Mouse (Mus musculus) thymus, adult 2 months (tissue): Measurements from ENCODE around the gene Nt5c2. TPM values are rescaled to one million over a fixed set of nuclear protein-coding genes. Genes with fewer than 3 reads are reported as not detected.

Experiments used
- DNase-seq: peaks from one replicate; pipeline ENCODE4 v3.0.0; 2021
- H3K27ac ChIP-seq: fragments of 200-500 bp; 2 replicates; pipeline ENCODE4 v1.5.1; 2012; ENCODE audit warnings: low read length, control low read depth; ENCODE audit not compliant: control insufficient read depth, insufficient read depth
- H3K27me3 ChIP-seq: fragments of 200-500 bp; 2 replicates; pipeline ENCODE4 v1.6.1; 2012; ENCODE audit warnings: mild to moderate bottlenecking, low read length, moderate library complexity, mixed read lengths; ENCODE audit not compliant: control insufficient read depth, insufficient read depth
- H3K36me3 ChIP-seq: fragments of 200-500 bp; 2 replicates; pipeline ENCODE4 v1.6.1; 2012; ENCODE audit warnings: mild to moderate bottlenecking, low read length, moderate library complexity; ENCODE audit not compliant: control insufficient read depth, insufficient read depth
- H3K4me1 ChIP-seq: fragments of 200-500 bp; replicated peaks from 2 replicates; pipeline ENCODE4 v1.6.1; 2012; ENCODE audit warnings: low read length; ENCODE audit not compliant: control insufficient read depth, insufficient read depth
- H3K4me3 ChIP-seq: fragments of 200-500 bp; 2 replicates; pipeline ENCODE4 v1.5.1; 2012; ENCODE audit warnings: mild to moderate bottlenecking, low read length, control low read depth, moderate library complexity; ENCODE audit not compliant: control insufficient read depth, insufficient read depth
- CTCF ChIP-seq: fragments of 200-500 bp; IDR thresholded peaks from 2 replicates; pipeline ENCODE4 v1.5.1; 2012; ENCODE audit warnings: mild to moderate bottlenecking, control low read depth, low read length, moderate library complexity, borderline replicate concordance; ENCODE audit not compliant: control insufficient read depth, poor library complexity, insufficient read depth; ENCODE audit errors: extremely low read depth
- POLR2A ChIP-seq: fragments of 200-500 bp; IDR thresholded peaks from 2 replicates; pipeline ENCODE4 v1.6.1; 2012; ENCODE audit warnings: mild to moderate bottlenecking, low read length, control low read depth, moderate library complexity; ENCODE audit not compliant: control insufficient read depth, poor library complexity, insufficient read depth; ENCODE audit errors: extremely low read depth
- WGBS: fragments of 180-500 bp; shearing (Covaris S2); methylation state at CpG from one replicate; pipeline ENCODE4 v1.1.7; 2018; 5-methylcytosine and 5-hydroxymethylcytosine counted together
- polyA plus RNA-seq: library from polyadenylated mRNA; depleted of rRNA; stranded (reverse); fragments of >200 nt; gene quantifications from 2 replicates; pipeline ENCODE4 v1.2.3, GENCODE M21; 2012

Nt5c2 gene
- polyA plus RNA-seq, 1 experiment, result 32.8 TPM

GRCm38 (mm10) chr19:46977460-46977859 lies 37.5 kb downstream of the Nt5c2 start:
- Histone ChIP-seq H3K4me1 (peaks cover 21% of the 10 kb centered on the region), H3K4me3 (no peak overlapping the region), H3K36me3 (no peaks in the 10 kb centered on the region), H3K27ac (no peak overlapping the region; the same call in 1 of the 2 replicates), H3K27me3 (no peaks in the 10 kb centered on the region)
- TF ChIP-seq POLR2A (no peak), CTCF (no peak)
- WGBS, result 68% methylated on average over 6 of the region's 6 CpGs
- DNase-seq, result no peak

DNA sequence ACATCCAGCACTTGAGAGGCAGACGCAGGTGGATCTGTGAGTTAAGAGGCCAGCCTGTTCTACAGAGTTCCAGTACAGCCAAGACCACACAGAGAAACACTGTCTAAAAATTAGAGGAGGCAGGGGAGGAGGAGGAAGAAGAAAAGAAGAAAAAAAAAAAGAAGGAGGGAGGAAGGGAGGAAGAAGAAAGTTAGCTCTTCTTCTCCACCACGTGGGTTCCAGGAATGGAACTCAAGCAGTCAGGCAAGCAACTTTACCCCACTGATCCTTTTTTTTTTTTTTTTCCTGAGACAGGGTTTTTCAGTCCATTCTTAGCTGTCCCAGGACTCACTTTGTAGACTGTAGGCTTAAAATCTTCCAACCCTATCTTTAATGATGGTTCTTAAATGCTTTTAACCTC lies 38.2 kb downstream of the Nt5c2 start:
- H3K4me1 ChIP-seq, result peaks cover 21% of the 10 kb centered on the region
- DNase-seq, result no peak
- H3K36me3 ChIP-seq, result no peaks in the 10 kb centered on the region
- TF ChIP-seq CTCF, result no peak
- TF ChIP-seq POLR2A, result no peak
- H3K4me3 ChIP-seq, result no peak overlapping the region
- no peaks in the 10 kb centered on the region for H3K27me3 ChIP-seq
- WGBS, result 14% methylated on average over 2 of the region's 2 CpGs
- H3K27ac ChIP-seq, result no peak overlapping the region

GRCm38 (mm10) chr19:46975997-46976396 lies 39.0 kb downstream of the Nt5c2 start:
- Histone ChIP-seq H3K36me3 (no peaks in the 10 kb centered on the region), H3K27me3 (no peaks in the 10 kb centered on the region), H3K27ac (no peak overlapping the region), H3K4me3 (no peak overlapping the region), H3K4me1 (peaks cover 29% of the 10 kb centered on the region)
- TF ChIP-seq CTCF (no peak), POLR2A (no peak)
- no peak for DNase-seq
- 92% methylated on average over 8 of the region's 8 CpGs for WGBS

DNA sequence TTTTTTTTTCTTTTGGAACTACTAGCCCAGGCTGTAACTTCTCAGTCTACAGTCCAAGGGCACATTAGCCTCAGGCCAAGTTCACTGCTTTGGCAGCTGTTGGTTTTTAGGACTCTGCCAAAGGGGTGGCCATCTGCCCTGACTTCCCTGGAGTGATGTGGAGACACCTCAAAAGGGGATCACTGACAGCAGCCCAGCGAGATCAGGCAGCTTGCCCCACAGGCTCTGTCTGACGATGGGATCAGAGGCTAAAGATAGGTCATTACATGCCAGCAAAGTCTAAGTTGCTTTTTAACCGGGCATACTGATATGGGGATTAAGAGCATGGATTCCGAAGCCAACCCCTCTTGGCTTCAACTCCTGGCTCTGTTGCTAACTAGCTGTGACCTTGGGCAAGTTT lies 39.4 kb downstream of the Nt5c2 start:
- no peak overlapping the region for H3K27ac ChIP-seq
- H3K27me3 ChIP-seq, result no peaks in the 10 kb centered on the region
- no peak overlapping the region for H3K4me3 ChIP-seq
- H3K36me3 ChIP-seq, result no peaks in the 10 kb centered on the region
- WGBS, result 90% methylated on average over 4 of the region's 4 CpGs
- TF ChIP-seq CTCF (no peak), POLR2A (no peak)
- H3K4me1 ChIP-seq, result peaks cover 31% of the 10 kb centered on the region
- no peak for DNase-seq

- WGBS, result 100% methylated on average over 3 of the region's 3 CpGs
These were observed 42.8 kb downstream of the Nt5c2 start for GRCm38 (mm10) chr19:46972159-46972558.

DNA sequence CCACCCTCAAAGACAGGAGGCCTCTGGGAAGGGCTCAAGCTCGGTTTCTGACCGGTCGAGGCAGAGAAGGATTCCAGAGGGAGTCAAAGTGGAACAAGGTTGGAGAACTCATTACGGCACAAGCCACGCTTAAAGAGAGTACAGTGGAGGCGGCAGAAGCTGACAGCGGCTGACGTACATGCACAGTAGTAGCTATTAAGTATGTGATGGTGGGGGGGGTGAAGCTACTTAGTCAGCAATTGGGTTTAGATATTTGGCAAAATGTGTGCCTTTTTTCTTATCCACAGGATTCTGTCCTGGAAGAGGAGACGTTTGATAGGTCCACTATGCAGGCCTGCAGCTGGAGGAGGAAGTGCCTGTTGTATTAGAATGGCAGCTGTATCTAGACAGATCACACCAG lies 43.2 kb downstream of the Nt5c2 start:
- Histone ChIP-seq H3K4me1 (peaks cover 41% of the 10 kb centered on the region), H3K27me3 (no peaks in the 10 kb centered on the region), H3K27ac (peak overlapping the region; percentile 24; the same call in 1 of the 2 replicates), H3K4me3 (no peak overlapping the region), H3K36me3 (no peaks in the 10 kb centered on the region)
- no peak for DNase-seq
- TF ChIP-seq CTCF (no peak), POLR2A (no peak)
- WGBS, result 92% methylated on average over 9 of the region's 9 CpGs

More at GRCm38 (mm10) chr19:46972159-46972558, 42.8 kb downstream of the Nt5c2 start:
- Histone ChIP-seq H3K27me3 (no peaks in the 10 kb centered on the region), H3K4me1 (peaks cover 41% of the 10 kb centered on the region), H3K27ac (no peak overlapping the region), H3K36me3 (no peaks in the 10 kb centered on the region), H3K4me3 (no peak overlapping the region)
- TF ChIP-seq CTCF (no peak), POLR2A (no peak)
- DNase-seq, result no peak

DNA sequence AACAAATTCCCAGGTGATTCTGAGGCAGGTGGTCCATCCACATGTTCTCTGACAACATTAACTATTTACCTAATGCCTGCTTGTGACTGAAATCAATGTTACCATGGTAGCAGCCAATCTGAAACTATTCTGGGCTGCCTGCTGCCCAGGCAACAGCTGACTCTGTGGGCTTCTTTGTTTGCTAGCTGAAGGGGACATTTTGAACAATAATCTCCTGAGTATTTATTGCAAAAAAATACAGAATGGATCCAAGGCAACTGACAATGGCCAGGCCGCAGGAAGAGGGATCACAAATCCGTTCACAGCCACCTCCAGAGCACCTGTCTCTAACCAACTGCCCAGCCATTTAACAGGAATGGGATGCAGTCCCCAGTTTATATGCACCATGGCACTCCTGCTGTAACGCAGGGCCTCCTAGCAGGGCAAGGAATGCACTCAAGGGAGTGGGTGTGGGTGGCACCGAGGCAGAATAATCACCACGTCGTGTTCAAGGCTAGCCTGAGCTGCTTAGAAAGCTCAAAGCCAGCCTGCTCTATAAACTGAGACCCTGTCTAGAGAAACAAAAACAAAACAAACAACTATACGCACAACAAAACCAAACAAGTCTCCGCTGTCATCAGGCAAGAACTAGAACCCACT lies 43.8 kb downstream of the Nt5c2 start:
- H3K36me3 ChIP-seq, result no peaks in the 10 kb centered on the region
- TF ChIP-seq POLR2A (no peak), CTCF (no peak)
- DNase-seq, result no peak
- no peak overlapping the region for H3K4me3 ChIP-seq
- H3K27me3 ChIP-seq, result no peaks in the 10 kb centered on the region
- H3K27ac ChIP-seq, result peak overlapping the region; percentile 24
- 97% methylated on average over 8 of the region's 8 CpGs for WGBS
- peaks cover 38% of the 10 kb centered on the region for H3K4me1 ChIP-seq
